Mouse (Mus musculus) thymus, postnatal 10 days (tissue): ENCODE data around the gene Dcp1a.

ENCODE experiments used
- DNase-seq, 2 experiments: peaks; one replicate each; pipeline ENCODE4 v3.0.0; 2021; ENCODE audit warnings: low spot score in 2 of 2

Gene Dcp1a

DNA sequence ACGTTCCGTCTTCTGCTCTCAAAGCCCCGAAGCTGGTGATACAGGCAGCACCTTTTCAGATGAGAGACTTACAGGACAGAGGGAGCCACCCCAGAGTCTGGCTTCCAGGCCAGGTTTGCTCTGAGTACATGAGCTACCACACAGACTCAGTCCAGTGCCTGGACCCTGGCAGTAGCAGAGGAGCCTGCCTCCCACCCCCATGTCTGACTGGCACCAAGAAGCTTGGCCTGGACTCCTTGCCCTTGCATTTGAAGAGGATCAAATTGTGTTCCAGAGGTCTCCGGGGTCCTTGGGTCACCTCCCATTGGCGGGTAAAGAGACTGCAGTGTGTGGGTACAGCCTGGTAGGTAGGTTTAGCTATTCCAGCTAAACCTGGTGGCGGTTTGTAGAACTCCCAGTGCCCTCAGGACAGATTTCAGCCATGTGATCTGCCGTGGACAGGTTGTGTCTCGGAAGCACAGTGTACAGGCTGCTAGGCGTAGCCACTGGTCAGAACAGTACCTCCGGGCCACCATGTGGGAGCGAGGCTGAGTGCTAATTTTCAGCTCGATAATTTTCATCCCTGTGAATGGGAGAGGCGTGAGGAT is 81.6 kb downstream of the Dcp1a start:
- no peak for DNase-seq

DNA sequence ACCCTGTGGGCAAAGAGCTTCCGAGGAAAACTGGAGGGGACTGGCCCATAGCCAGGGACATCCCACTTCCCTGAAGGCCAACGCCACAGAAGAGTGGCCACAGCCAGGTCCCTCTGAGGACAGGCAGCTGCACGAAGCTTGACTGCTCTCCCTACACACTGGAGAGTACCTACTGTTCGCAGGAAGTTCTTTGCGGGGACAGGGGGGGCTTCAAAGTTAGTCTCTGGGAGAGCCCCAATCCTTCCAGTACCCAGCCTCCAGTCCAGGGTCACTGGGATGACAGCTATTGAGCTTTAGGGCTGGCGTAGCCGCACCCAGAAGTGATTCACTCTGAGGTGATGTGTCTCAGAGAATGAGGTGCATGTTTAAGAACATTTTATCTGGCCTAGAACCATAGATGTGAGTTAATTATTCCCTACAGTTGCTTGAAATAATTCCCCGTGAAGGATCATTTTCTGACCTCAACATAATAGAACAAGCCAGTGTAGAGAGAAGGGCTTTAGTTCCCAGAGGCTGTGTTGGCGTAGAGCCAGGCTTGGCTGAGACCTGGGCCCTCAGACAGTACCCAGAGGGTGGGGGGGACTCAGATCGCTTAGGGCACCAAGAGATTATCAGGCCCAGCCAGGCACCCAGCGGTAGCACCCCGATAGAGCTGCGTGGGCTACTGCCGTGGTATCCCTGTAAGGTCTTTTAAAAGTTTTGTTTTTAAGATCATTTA is 82.3 kb downstream of the Dcp1a start:
- no peak for DNase-seq

DNA sequence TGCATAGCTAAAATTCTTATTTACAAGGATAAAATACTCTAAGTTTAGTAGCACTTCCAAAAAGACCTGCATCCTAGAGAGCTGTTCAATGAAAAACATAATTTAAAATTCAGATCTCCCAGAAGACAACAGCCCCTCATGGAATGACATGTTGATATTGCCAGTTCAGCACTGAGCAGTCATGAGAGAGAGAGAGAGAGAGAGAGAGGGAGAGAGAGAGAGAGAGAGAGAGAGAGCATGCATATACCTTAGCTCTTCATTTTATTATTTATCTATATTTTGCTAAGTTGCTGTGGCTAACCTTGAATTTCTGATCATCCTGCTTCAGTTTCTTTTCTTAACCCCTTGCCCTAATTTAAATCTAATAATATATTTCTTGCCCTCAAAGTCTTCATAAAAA is 83.0 kb downstream of the Dcp1a start:
- no peak for DNase-seq

DNA sequence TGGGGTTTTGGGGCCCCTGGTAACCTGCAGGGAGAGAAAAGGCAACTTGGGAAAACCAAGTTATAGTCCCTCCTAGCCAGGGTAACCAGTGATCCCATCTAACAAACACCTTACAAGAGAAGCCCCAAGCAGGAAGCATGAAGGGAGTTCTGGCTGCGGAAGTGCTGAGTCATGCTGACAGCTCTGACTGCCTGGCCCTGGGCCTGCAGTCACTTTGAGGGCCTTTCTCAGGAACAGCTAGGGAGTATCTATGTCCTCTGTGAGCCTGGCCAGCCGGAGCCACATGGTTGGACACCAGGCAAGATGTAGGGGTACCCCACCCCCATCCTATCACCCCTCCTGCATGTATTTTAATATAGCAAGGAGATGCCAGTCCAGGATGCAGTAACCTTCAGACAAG is 85.1 kb downstream of the Dcp1a start:
- no peak for DNase-seq

DNA sequence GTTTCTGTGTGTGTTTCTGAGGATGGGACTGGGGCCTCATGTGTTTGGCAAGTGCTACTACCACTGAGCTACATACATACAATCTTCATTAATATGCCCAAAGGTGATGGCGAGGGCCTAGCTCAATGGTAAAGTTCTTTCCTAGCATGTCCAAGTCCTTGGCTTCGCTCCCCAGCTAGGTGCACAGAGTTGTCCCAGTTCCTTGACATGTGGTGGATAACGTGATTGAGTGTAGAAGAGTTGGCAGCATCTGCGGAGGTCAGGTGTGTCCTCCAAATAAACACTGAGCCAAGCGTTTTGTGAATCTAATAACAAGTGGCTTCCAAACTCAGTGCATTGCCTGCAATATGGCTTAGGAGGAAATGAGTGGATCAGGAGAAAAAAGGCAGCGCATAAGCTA is 87.0 kb downstream of the Dcp1a start:
- no peak for DNase-seq

DNA sequence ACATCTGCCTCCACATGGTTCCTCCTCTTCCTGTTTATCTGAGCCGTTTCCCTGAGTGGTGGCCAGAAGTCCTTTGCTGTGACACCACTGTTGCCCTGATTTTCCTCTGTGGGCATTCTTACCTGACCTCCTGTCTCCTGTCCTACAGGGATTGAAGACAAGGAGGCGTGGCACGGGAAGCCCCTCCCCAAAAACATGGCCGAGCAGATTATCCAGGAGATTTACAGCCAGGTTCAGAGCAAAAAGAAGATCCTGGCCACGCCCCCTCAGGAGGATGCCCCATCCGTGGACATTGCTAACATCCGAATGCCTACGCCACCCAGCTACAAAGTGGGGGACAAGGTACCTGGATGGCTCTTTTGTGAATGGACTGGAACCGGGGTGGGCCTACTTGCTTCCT is 88.7 kb downstream of the Dcp1a start:
- no peak for DNase-seq

DNA sequence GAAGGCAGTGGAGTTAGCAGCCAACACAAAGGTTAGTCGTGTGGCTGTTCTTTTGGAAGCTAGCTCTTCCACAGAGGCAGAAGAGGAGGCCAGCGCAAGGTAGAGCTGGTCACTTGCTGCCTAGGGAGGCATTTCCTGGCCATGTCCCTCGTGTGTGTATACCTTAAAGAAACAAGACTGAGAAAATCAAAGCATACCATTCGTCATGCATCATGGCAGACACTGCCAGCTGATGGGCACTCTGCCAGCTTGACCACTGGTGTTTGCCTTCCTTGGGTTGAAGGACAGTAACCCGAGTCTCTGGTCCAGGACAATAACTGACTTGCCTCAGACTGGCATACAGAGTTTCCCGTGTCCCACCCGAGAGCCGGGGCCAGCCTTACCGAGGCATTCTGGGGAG is 91.0 kb downstream of the Dcp1a start:
- no peak for DNase-seq

DNA sequence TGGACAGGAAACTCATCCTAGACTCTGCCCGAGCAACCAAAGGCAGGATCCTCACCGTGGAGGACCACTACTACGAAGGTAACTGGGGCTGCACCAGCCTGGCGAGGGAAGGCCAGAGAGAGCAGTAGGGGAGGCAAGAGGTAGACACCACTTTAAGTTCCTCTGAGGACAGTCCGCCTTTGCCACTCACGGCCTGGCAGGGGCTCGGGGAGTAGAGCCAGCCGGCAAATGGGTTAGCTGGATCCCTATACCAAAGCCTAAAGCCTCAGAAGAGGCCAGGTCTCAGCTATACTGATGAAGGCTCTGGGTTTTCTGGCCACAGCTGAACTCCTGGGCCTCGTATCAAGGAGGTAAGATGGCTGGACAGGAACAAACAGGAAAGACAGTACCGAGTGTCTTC is 92.9 kb downstream of the Dcp1a start:
- DNase-seq, result no peak

DNA sequence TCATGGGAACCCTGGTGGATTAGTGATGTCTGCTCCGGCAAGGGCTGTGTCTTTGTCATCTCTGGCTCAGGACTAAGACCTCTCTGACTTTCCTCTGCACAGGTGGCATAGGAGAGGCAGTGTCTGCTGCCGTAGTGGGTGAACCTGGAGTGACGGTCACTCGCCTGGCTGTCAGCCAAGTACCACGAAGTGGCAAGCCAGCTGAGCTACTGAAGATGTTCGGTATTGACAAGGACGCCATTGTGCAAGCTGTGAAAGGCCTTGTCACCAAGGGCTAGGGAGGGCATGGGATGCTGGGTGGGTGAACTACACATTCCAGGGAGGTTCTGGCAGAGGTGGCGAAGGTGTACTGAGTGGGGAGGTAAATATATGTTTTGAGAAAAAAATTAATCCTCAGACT is 93.9 kb downstream of the Dcp1a start:
- no peak for DNase-seq

DNA sequence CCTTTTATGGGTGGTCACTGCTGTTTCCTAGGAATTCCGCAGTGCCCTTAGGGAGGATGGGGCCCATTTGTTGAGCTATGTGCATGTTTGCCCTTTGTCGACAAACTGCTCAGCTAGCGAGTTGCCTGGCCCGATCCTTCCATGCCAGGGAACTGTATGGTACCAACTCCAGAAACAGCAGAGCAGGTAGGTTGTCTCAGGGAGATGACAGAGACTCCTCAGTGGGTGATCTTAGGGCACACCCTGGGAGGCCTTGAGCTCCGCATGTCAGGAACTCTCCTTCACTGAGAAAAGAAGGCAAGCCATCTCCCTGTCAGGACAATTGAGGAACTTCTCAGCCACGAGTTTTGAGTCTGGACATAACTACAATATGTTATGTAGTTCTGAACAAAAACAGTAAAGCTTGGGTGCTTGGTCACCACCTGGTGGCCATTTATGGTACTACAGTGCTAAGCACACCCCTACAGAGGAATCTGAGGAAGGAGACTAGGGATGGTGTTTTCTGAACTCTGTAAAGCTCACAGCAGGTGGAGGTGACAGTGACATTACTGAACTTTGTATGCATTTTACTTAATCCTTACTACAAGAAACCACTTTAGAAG is 94.7 kb downstream of the Dcp1a start:
- DNase-seq, result peak; percentile 42 to 78

DNA sequence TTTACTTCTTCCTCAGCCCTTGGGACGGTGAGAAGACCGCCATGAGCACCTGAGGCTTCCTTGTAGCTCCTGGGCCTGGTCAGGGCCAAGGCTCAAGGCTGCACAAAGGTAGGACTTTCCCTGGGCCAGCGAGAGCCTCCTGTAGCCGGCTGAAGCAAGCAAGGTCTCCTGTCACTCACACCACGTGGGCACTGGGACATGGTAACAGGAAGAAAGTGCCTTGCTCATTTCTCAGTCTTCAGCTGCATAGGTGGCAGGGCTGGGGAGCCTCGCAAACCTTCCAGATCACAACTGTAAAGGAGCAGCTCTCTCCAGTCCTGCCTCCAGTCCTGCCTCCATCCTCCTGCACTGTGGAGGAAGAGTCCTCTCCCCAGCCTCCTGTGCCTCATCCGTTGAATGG is 96.5 kb downstream of the Dcp1a start:
- no peak for DNase-seq

DNA sequence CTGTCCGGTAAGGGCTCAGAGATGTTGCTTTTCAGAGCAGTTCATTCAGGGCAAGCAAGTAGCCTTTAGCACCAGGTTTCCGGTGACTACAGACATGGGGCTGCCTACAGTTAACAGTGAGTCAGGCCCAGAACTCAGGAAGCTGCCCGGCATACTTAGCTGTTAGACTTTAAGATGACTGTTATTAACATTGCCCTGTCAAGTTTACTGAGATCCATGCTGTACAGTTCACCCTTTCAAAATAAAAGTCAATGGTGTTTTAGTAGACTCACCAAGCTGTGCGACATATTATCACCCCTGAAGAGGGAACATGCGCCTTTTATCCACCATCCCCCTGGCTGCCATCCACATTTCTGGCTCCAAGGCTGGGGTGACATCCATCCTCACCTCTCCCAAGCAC is 96.9 kb downstream of the Dcp1a start:
- no peak for DNase-seq
